Mouse (Mus musculus) activated CD4-positive, CD25-positive, alpha-beta regulatory T cell, adult 4 months (primary cell): ENCODE results near the gene Cntnap1. TPM values are rescaled to one million over a fixed set of nuclear protein-coding genes. Genes with fewer than 3 reads are reported as not detected.

ENCODE experiments used
- ATAC-seq: one replicate; pipeline ENCODE4 v1.8.0; 2017
- polyA plus RNA-seq, 2 experiments: library from polyadenylated mRNA; unstranded; fragments of 100-300 nt; shearing (Covaris generic); gene quantifications; one replicate each; pipeline ENCODE4 v1.2.1; 2017

Gene Cntnap1
- polyA plus RNA-seq, 2 experiments from 2014 or later: 0.29 to 0.33 TPM

- no peak for ATAC-seq
Observed at GRCm38 (mm10) chr11:101221306-101221986, 51.1 kb downstream of the Cntnap1 start.

GRCm38 (mm10) chr11:101224337-101224736 is 54.0 kb downstream of the Cntnap1 start:
- no peak for ATAC-seq

GRCm38 (mm10) chr11:101225331-101226064 is 55.2 kb downstream of the Cntnap1 start:
- ATAC-seq: no peak

GRCm38 (mm10) chr11:101226065-101226701 is 55.9 kb downstream of the Cntnap1 start, which contains the start of gene Ezh1:
Gene Ezh1 (minus strand): TSS chr11:101226463.
- peak; percentile 92 for ATAC-seq

GRCm38 (mm10) chr11:101229361-101229900 is 59.1 kb downstream of the Cntnap1 start:
- ATAC-seq: no peak

GRCm38 (mm10) chr11:101230061-101230511 is 59.8 kb downstream of the Cntnap1 start:
- no peak for ATAC-seq

GRCm38 (mm10) chr11:101230526-101230925 is 60.2 kb downstream of the Cntnap1 start:
- no peak for ATAC-seq

GRCm38 (mm10) chr11:101230991-101231871 is 60.9 kb downstream of the Cntnap1 start:
- no peak for ATAC-seq

- no peak for ATAC-seq
Observed at GRCm38 (mm10) chr11:101232010-101232839, 61.9 kb downstream of the Cntnap1 start.

GRCm38 (mm10) chr11:101233240-101233639 is 62.9 kb downstream of the Cntnap1 start:
- no peak for ATAC-seq

- ATAC-seq: no peak
Observed at GRCm38 (mm10) chr11:101234124-101234523, 63.8 kb downstream of the Cntnap1 start.

- ATAC-seq: no peak
Observed at GRCm38 (mm10) chr11:101235429-101235828, 65.1 kb downstream of the Cntnap1 start.

- ATAC-seq: no peak
Observed at GRCm38 (mm10) chr11:101236782-101237181, 66.5 kb downstream of the Cntnap1 start.

- no peak for ATAC-seq
Observed at GRCm38 (mm10) chr11:101238071-101238647, 67.8 kb downstream of the Cntnap1 start.

Other genes starting within 250 kb of the Cntnap1 start
- gene Stat3, start 231.0 kb upstream of the Cntnap1 start, polyA plus RNA-seq: 10 to 100 TPM; 71.0 to 82.0 TPM
- under 1 TPM; 0.12 to 0.13 TPM for gene Cavin1, start 199.6 kb upstream of the Cntnap1 start, polyA plus RNA-seq
- gene Atp6v0a1, start 161.1 kb upstream of the Cntnap1 start, polyA plus RNA-seq: 1 to 10 TPM; 4.3 to 4.7 TPM
- gene Naglu, start 100.5 kb upstream of the Cntnap1 start, polyA plus RNA-seq: 1 to 10 TPM; 6.8 to 9.0 TPM
- gene Hsd17b1, start 92.1 kb upstream of the Cntnap1 start, polyA plus RNA-seq: not detected
- gene Coasy, start 88.0 kb upstream of the Cntnap1 start, polyA plus RNA-seq: 10 to 100 TPM; 17.9 to 22.1 TPM
- gene Mlx, start 83.2 kb upstream of the Cntnap1 start, polyA plus RNA-seq: 10 to 100 TPM; 51.8 to 71.5 TPM
- 10 to 100 TPM; 12.3 to 13.4 TPM for gene Psmc3ip, start 75.1 kb upstream of the Cntnap1 start, polyA plus RNA-seq
- 10 to 100 TPM; 14.4 to 24.7 TPM for gene Retreg3, start 50.6 kb upstream of the Cntnap1 start, polyA plus RNA-seq
- gene Tubg1, start 50.6 kb upstream of the Cntnap1 start, polyA plus RNA-seq: 10 to 100 TPM; 17.7 to 26.8 TPM
- gene Tubg2, start 14.6 kb upstream of the Cntnap1 start, polyA plus RNA-seq: under 1 TPM; 0.68 to 0.94 TPM
- gene Plekhh3, start 828 bp downstream of the Cntnap1 start, polyA plus RNA-seq: not detected
- 1 to 10 TPM; 1.5 to 1.6 TPM for gene Ccr10, start 4.9 kb downstream of the Cntnap1 start, polyA plus RNA-seq
- 10 to 100 TPM; 48.1 to 52.2 TPM for gene Ezh1, start 55.9 kb downstream of the Cntnap1 start, polyA plus RNA-seq
- gene Ramp2, start 75.5 kb downstream of the Cntnap1 start, polyA plus RNA-seq: not detected
- 100 to 1,000 TPM; 122 to 153 TPM for gene Vps25, start 83.2 kb downstream of the Cntnap1 start, polyA plus RNA-seq
- 1 to 10 TPM in 1 of 2 experiments, under 1 TPM in 1; 0.58 to 1.0 TPM for gene Wnk4, start 90.0 kb downstream of the Cntnap1 start, polyA plus RNA-seq
- 1 to 10 TPM in 1 of 2 experiments, not detected in 1; 1.0 TPM for gene Cntd1, start 108.5 kb downstream of the Cntnap1 start, polyA plus RNA-seq
- gene Coa3, start 108.6 kb downstream of the Cntnap1 start, polyA plus RNA-seq: 100 to 1,000 TPM; 109 to 144 TPM
- 10 to 100 TPM; 79.0 to 81.0 TPM for gene Becn1, start 131.8 kb downstream of the Cntnap1 start, polyA plus RNA-seq
- gene Psme3, start 145.7 kb downstream of the Cntnap1 start, polyA plus RNA-seq: 10 to 100 TPM; 37.1 to 53.3 TPM
- 1 to 10 TPM; 2.1 to 2.5 TPM for gene Aoc2, start 154.5 kb downstream of the Cntnap1 start, polyA plus RNA-seq
- gene Aoc3, start 160.1 kb downstream of the Cntnap1 start, polyA plus RNA-seq: not detected
- gene G6pc, start 197.0 kb downstream of the Cntnap1 start, polyA plus RNA-seq: not detected
- 10 to 100 TPM; 33.5 to 42.6 TPM for gene Aarsd1, start 247.1 kb downstream of the Cntnap1 start, polyA plus RNA-seq